Mouse (Mus musculus) liver, embryonic 14.5 days (tissue): ENCODE data around the gene Hmcn1. TPM values are rescaled to one million over a fixed set of nuclear protein-coding genes. Genes with fewer than 3 reads are reported as not detected.

Experiments
- ATAC-seq: fragments of 200-750 bp; cut with Nextera tagmentation; 2 replicates; pipeline ENCODE4 v1.8.0; 2017; ENCODE audit warnings: moderate number of reproducible peaks, mild to moderate bottlenecking, moderate library complexity; ENCODE audit not compliant: insufficient read depth
- DNase-seq, 3 experiments: peaks; one replicate each; pipeline ENCODE4 v3.0.0-alpha.2; 2012 to 2013; ENCODE audit warnings: low read depth in 3 of 3, low spot score in 3 of 3
- H3K27ac ChIP-seq: fragments of 300-500 bp; sonication (generic); 2 replicates; pipeline ENCODE4 v1.5.1; 2014; ENCODE audit warnings: moderate library complexity, mild to moderate bottlenecking, control low read depth, inconsistent platforms
- H3K27me3 ChIP-seq: fragments of 300-500 bp; sonication (generic); 2 replicates; pipeline ENCODE4 v1.6.1; 2014; ENCODE audit warnings: mild to moderate bottlenecking, low read length, moderate library complexity; ENCODE audit not compliant: control insufficient read depth, insufficient read depth
- H3K36me3 ChIP-seq: fragments of 300-500 bp; sonication (generic); replicated peaks from 2 replicates; pipeline ENCODE4 v1.6.1; 2014; ENCODE audit warnings: low read depth; ENCODE audit not compliant: control insufficient read depth, insufficient read depth
- H3K4me1 ChIP-seq, 2 experiments: fragments of 200-500 bp in 1 of 2; fragments of 300-500 bp in 1 of 2; sonication (generic) in 1 of 2; replicated peaks; 2 replicates each; pipeline ENCODE4 v1.6.1; 2012 to 2014; ENCODE audit warnings: antibody characterized with exemption in 1 of 2, inconsistent platforms in 1 of 2, low read length in 1 of 2; ENCODE audit not compliant: control insufficient read depth in 2 of 2, insufficient read depth in 2 of 2
- H3K4me2 ChIP-seq: fragments of 300-500 bp; sonication (generic); 2 replicates; pipeline ENCODE4 v1.6.1; 2014; ENCODE audit warnings: low read depth, mild to moderate bottlenecking, control low read depth, moderate library complexity
- H3K4me3 ChIP-seq, 2 experiments: fragments of 200-500 bp in 1 of 2; fragments of 300-500 bp in 1 of 2; sonication (generic) in 1 of 2; 2 replicates each; pipeline ENCODE4 v1.5.1; 2012 to 2014; ENCODE audit warnings: low read depth in 2 of 2, low read length in 2 of 2, mild to moderate bottlenecking in 2 of 2, control low read depth in 1 of 2, inconsistent platforms in 1 of 2, moderate library complexity in 1 of 2; ENCODE audit not compliant: insufficient read depth in 1 of 2
- H3K9ac ChIP-seq: fragments of 300-500 bp; sonication (generic); replicated peaks from 2 replicates; pipeline ENCODE4 v1.6.1; 2014; ENCODE audit warnings: mild to moderate bottlenecking, control low read depth, moderate library complexity
- H3K9me3 ChIP-seq: fragments of 300-500 bp; sonication (generic); 2 replicates; pipeline ENCODE4 v1.6.1; 2016; ENCODE audit warnings: low read length, mixed read lengths; ENCODE audit not compliant: control insufficient read depth
- CTCF ChIP-seq: IDR thresholded peaks from 2 replicates; pipeline ENCODE4 v1.5.1; 2016; ENCODE audit warnings: antibody characterized with exemption, low read depth, control low read depth
- EP300 ChIP-seq: IDR thresholded peaks from 2 replicates; pipeline ENCODE4 v1.6.1; 2016; ENCODE audit warnings: antibody characterized with exemption, low read depth
- WGBS: fragments of 180-500 bp; shearing (Covaris S2); extraction: QIAGEN DNeasy Blood & Tissue Kit; methylation state at CpG from one replicate; pipeline ENCODE4 v1.1.7; 2014; ENCODE audit not compliant: insufficient replicate concordance; 5-methylcytosine and 5-hydroxymethylcytosine counted together
- polyA plus RNA-seq, 2 experiments: library from polyadenylated mRNA; depleted of rRNA in 1 of 2; stranded (reverse) in 1 of 2; unstranded in 1 of 2; fragments of >200 nt; fragmentation: Nextera tagmentation in 1 of 2; extraction: Ambion mirVana in 1 of 2; gene quantifications; 2 replicates each; pipeline versions ENCODE4 v1.2.1 to v1.2.3; 2012 to 2014

Hmcn1 gene
- polyA plus RNA-seq, 2 experiments: 2.3 to 3.3 TPM

GRCm38 (mm10) chr1:150584477-150584876 is 408.8 kb downstream of the Hmcn1 start:
- Histone ChIP-seq H3K27me3 (no peaks in the 10 kb centered on the region), H3K9ac (no peak overlapping the region), H3K27ac (no peak overlapping the region), H3K9me3 (no peaks in the 10 kb centered on the region), H3K4me3 (no peak overlapping the region), H3K36me3 (no peaks in the 10 kb centered on the region), H3K4me1 (no peaks in the 10 kb centered on the region), H3K4me2 (no peak overlapping the region)
- DNase-seq: no peak
- no peak for ATAC-seq
- WGBS: 54% methylated on average over 2 of the region's 2 CpGs
- TF ChIP-seq EP300 (no peak), CTCF (no peak)

DNA sequence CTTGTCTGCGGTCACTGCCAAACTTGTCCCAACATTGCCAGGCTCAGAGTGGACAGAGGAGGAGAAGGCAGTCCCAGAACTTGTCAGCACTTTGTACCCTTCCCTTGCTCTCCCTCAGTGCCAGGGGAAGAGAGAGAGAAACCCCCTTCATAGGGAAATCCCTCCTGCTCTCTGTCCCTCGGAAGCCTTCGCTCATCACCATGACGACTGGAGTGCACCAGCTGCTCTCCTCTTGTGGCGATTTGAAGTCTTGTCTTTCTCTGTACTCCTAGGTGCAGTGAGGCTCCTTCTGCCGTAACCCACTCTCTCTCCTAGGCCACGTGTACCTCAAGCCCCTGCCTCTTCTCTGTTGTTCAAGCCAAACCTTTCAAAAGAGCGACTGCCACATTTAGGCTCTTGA is 409.5 kb downstream of the Hmcn1 start:
- H3K4me2 ChIP-seq: no peak overlapping the region
- 53% methylated on average over 8 of the region's 8 CpGs for WGBS
- no peaks in the 10 kb centered on the region for H3K36me3 ChIP-seq
- H3K4me3 ChIP-seq: no peak overlapping the region
- ATAC-seq (no peak), DNase-seq (no peak)
- no peak for TF ChIP-seq CTCF
- TF ChIP-seq EP300: no peak
- H3K4me1 ChIP-seq: no peaks in the 10 kb centered on the region
- no peaks in the 10 kb centered on the region for H3K27me3 ChIP-seq
- no peak overlapping the region for H3K9ac ChIP-seq
- H3K27ac ChIP-seq: no peak overlapping the region
- no peaks in the 10 kb centered on the region for H3K9me3 ChIP-seq

GRCm38 (mm10) chr1:150580561-150580960 is 412.7 kb downstream of the Hmcn1 start:
- no peak for TF ChIP-seq EP300
- no peak for TF ChIP-seq CTCF
- DNase-seq: no peak
- no peaks in the 10 kb centered on the region for H3K27me3 ChIP-seq
- no peak for ATAC-seq
- WGBS: 53% methylated on average over 7 of the region's 7 CpGs
- no peak overlapping the region for H3K27ac ChIP-seq
- no peaks in the 10 kb centered on the region for H3K4me1 ChIP-seq
- H3K4me3 ChIP-seq: no peak overlapping the region
- no peak overlapping the region for H3K9ac ChIP-seq
- H3K36me3 ChIP-seq: no peaks in the 10 kb centered on the region
- no peak overlapping the region for H3K4me2 ChIP-seq
- no peaks in the 10 kb centered on the region for H3K9me3 ChIP-seq

GRCm38 (mm10) chr1:150573407-150573806 is 419.8 kb downstream of the Hmcn1 start:
- ATAC-seq: no peak
- H3K36me3 ChIP-seq: no peaks in the 10 kb centered on the region

GRCm38 (mm10) chr1:150570562-150571156 is 422.6 kb downstream of the Hmcn1 start:
- Histone ChIP-seq H3K9me3 (no peaks in the 10 kb centered on the region), H3K27ac (no peak overlapping the region), H3K4me2 (no peak overlapping the region), H3K4me1 (no peaks in the 10 kb centered on the region), H3K9ac (no peak overlapping the region), H3K27me3 (no peaks in the 10 kb centered on the region), H3K36me3 (no peaks in the 10 kb centered on the region), H3K4me3 (no peak overlapping the region)
- TF ChIP-seq EP300 (no peak), CTCF (no peak)
- ATAC-seq: no peak
- WGBS: 50% methylated on average over 4 of the region's 4 CpGs
- DNase-seq: no peak

More at GRCm38 (mm10) chr1:150573407-150573806, 419.8 kb downstream of the Hmcn1 start:
- 68% methylated on average over 8 of the region's 8 CpGs for WGBS
- no peak overlapping the region for H3K27ac ChIP-seq
- no peak overlapping the region for H3K4me3 ChIP-seq
- no peaks in the 10 kb centered on the region for H3K9me3 ChIP-seq
- TF ChIP-seq CTCF: no peak
- no peak for TF ChIP-seq EP300
- no peaks in the 10 kb centered on the region for H3K27me3 ChIP-seq
- H3K4me1 ChIP-seq: no peaks in the 10 kb centered on the region
- DNase-seq: no peak
- H3K9ac ChIP-seq: no peak overlapping the region
- no peak overlapping the region for H3K4me2 ChIP-seq
